Mouse (Mus musculus) liver, embryonic 14.5 days (tissue): ENCODE results near the gene Cbx7.

Experiments used
- CTCF ChIP-seq: IDR thresholded peaks from 2 replicates; pipeline ENCODE4 v1.5.1; 2016; ENCODE audit warnings: antibody characterized with exemption, low read depth, control low read depth
- EP300 ChIP-seq: IDR thresholded peaks from 2 replicates; pipeline ENCODE4 v1.6.1; 2016; ENCODE audit warnings: antibody characterized with exemption, low read depth

DNA sequence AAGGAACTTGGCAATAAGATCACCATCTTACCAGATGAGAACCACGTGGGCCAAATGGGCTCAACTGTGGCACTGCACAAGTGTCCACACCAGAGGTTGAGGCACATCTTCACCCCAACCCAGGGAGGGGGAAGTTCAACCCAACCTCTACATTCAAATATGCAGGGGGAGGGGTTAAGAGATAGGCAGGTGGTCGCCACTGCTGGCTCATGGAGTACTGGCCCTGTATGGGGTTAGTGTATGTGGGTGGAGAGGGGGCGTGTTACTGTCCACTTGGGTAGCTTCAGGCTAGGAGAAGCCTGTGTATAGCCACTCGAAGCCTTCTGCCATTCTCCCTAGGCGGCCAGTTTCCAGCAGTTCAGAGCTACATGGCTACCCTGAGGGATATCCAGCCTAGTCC is 54.8 kb downstream of the Cbx7 start:
- TF ChIP-seq CTCF (no peak), EP300 (no peak)
